Mouse (Mus musculus) layer of hippocampus, postnatal 25 days (tissue): ENCODE results near the gene Cpeb4. TPM values are rescaled to one million over a fixed set of nuclear protein-coding genes. Genes with fewer than 3 reads are reported as not detected.

ENCODE experiments used
- DNase-seq, 2 experiments: peaks; one replicate each; pipeline ENCODE4 v3.0.0; 2022; ENCODE audit warnings: mixed read lengths in 2 of 2, low spot score in 1 of 2; ENCODE audit errors: extremely low spot score in 1 of 2
- total RNA-seq, 2 experiments: library from RNA; stranded (reverse); gene quantifications; 2 replicates each; pipeline ENCODE4 v1.2.3; 2021

Gene Cpeb4
- total RNA-seq: 100 to 1,000 TPM; 134 to 156 TPM

GRCm38 (mm10) chr11:31871911-31872310 lies at the start of gene Cpeb4:
Gene Cpeb4, plus strand, starts transcription at chr11:31872211.
- no peak for DNase-seq

- DNase-seq: no peak
These were observed 49.5 kb upstream of the Cpeb4 start for GRCm38 (mm10) chr11:31822556-31822955.

DNA sequence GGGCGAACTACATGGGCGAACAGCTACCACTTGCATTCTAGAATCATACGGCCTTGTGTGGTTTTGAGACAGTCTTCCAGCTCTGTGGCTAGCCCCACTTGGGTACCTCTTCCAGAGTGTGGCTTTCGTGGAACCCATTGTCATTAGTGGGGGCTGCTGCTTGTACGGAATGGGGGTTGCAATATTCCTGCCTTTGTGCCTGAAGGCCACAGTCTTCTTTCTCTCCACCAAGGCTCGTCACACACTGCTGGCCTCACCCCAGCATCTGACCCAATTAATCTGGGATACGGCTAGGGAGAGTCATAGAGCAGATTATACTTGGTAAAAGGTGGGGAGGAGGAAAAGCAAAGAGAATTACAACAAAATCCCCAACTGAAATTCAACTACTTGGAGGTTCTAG lies 48.5 kb upstream of the Cpeb4 start:
- DNase-seq: no peak

DNA sequence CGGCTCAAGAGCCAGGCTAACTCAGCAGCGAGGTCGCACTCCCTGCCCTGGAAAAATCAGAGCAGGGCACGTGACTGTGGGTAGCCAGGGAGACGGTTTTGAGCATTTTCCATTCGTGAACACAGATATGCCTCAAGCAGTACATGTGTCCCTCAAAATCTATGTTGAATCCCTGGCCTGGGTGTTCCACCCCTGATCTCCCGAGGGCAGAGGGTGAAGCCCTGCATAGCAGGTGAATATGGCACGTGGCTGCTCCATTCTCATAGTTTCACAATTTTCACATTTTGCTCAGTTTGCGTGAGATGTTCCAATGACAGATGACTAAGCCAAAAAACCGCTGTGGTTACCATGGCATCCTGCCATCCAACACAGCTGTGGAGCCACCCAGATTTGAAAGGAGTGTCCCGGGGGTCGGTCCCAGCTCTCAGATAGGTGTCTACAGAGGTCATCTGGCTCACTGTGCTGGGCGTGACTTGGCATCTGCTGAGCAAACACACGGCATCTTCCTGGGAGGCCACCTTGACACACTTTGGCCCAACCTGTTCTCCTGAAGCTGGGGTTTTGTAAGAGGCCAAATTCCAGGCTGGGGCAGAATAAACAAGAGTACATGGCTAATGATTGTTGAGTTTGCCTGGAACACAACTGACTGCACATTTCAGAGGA lies 47.4 kb upstream of the Cpeb4 start:
- no peak for DNase-seq

- DNase-seq: no peak
These were observed 43.8 kb upstream of the Cpeb4 start for GRCm38 (mm10) chr11:31828011-31828770.

GRCm38 (mm10) chr11:31828771-31829072 lies 43.3 kb upstream of the Cpeb4 start:
- DNase-seq: no peak

DNA sequence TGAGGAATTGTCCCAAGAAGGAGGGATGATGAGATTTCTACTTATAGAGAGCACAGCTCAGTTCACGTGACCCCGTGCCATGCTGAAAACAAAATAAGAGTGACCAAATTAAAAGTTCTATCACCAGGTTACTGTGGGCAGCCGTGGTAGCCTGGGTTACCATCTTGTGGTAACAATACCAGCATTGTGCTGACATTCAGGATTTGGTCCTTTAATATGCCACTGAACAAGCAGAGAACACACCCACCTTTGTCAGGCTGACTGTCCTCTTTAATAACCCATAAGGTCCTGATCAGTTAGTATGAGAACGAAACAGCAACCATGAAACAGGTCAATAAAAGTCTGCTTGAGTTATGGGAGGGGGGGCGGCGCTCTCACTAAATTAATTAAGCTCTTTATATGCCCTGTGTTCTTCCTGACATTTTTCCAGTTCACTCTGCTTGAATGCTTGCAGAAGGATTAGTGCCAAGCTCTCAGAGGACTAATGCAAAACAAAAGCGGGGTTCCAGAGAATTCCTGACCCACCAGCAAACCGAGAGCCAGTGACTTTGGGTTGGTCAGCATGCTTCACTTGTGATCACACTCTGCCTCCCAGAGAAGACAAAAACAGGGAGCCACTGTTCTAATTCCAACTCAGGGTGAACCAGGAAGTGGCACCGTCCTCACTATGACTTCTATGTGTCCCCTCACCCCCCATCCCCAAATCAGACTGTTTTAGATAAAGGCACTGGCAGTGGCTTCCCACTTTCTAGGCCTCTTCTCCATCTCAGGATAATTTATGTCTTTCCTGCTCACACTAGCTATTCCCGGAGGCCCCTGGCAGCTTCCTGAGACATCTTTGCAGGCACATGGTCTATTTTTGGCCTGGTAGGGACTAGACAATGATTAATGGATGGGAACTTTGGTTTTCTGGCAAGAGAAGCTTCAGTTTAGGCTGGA lies 41.5 kb upstream of the Cpeb4 start:
- no peak for DNase-seq

DNA sequence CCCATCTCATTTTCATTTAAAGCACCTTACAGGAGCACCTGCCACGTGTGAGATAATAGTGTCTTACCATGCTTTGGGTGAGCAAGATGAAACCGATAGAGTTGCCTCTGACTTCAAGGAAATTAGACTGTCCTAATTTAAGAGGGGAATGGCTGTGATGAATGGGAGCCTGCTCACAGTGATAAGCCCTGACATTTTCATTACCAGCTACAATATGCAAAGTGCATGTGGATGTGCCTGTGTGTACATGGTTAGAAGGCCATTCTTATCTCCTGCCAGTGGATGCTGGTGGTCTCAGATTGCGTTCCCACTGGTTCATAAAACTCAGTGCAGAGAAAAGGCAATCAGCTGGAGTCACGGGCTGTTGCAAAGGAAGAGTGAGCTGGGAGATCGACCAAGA lies 40.6 kb upstream of the Cpeb4 start:
- DNase-seq: no peak

- DNase-seq: no peak
These were observed 40.0 kb upstream of the Cpeb4 start for GRCm38 (mm10) chr11:31831983-31832382.

DNA sequence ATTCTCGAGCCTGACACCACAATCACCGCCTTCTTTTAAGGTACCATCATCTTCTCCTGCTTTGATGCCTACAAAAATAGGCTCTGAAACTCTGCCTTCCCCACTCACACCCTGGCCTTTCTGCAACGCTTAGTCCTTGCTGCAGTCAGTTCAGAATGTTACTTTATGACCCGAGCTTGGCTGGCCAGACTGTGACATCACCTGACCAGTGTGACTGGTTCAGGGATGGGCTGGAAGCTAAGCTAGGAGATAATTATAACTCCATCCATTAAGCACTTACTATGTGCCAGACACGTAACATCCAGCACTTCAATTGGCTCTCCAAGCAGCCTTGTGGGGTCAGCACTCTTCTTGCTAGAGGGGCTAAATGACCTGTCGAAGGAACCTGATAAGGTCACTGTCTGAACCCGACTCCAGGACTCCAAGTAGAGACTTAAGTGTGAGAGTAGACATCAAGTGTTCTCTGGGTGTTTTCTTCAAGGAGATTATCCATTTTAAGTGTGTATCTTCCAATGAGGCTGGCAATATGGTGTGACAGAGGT lies 39.5 kb upstream of the Cpeb4 start:
- no peak for DNase-seq

DNA sequence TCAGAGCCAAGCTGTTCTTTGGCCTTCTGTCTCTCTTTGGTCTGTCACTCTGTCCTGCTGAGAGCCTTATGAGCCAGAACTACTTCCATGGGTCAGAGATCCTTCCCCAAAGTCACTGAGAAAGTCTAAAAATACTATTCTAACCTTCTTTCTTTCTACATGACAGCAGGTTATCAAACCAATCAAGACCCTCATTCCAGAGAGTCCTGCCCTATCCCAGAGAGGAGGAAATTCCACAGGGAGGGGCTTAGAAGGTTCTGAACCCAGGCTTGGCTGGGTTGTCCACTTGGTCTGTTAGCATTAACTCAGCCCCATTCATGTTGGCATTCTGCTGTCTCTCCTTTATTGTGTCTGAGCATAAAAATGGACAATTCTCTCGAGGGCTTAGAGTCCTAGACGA lies 38.5 kb upstream of the Cpeb4 start:
- DNase-seq: no peak

GRCm38 (mm10) chr11:31835352-31835751 lies 36.7 kb upstream of the Cpeb4 start:
- no peak for DNase-seq

GRCm38 (mm10) chr11:31837243-31837642 lies 34.8 kb upstream of the Cpeb4 start:
- no peak for DNase-seq

DNA sequence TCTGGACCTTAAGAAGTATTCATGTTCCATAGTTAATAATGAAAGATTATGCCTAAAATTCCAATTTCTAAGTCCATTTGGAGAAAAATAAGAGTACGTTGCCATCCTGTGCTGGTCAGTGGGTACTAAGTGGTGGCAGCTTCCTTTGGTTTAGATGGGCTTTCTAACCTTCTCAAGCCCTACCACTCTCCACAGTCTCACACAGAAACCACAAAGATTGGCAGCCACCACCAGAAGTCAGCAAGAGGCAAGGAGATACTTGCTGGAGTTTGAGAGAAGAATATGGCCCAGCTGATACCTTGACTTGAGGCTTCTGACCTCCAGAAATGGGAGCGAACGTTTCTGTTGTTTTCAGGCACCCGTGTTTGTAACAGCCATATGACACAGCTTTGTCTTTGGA lies 34.3 kb upstream of the Cpeb4 start:
- no peak for DNase-seq

DNA sequence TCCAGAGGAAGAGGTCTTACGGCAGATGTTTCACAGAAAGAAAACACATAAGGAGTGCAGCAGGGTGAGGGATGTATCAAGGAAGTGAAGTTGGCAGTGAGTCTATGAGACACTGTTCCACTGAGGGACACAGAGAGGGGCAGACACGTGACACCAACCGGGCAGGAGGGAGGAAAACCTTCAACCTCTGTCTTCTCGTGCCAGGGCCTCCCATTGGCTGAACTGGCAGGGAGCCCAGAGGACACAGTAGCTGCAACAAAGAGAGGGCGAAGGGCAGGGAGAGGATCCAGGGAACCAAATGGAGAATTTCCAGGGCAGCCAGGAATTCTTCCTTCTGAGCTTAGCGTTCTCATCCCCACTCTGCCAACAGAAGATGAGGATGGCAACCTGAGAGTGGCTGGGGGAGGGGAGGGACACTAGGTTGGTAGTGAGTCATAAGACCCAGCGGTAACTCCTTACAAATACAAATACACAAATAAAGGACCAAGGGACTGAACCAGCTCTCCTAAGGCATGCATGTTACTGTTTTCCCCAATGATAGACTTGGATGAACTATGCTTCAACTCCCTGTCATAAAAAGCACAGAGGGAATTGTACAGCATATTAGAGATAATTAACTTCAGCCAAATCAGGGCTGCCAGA lies 33.4 kb upstream of the Cpeb4 start:
- DNase-seq: peak; percentile 35 to 66

DNA sequence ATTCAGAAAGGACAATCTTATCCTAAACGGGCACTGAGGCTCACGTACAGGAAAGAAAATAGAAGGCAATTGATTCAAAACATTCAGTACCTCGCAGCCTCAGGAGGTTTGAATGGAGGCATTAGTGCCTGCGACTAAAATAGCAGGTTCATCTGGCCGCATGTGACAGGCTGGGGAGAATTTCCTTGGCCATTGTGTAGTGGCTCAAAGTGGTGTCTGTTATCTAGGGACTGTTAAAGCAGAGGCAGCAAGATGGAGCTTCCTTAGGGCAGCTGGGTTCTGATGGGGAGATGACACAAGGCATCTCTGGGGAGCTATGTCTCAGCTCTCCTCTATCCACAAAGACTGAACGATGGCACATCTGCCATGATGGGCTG lies 32.9 kb upstream of the Cpeb4 start:
- no peak for DNase-seq

GRCm38 (mm10) chr11:31842171-31842959 lies 29.6 kb upstream of the Cpeb4 start:
- DNase-seq: no peak

DNA sequence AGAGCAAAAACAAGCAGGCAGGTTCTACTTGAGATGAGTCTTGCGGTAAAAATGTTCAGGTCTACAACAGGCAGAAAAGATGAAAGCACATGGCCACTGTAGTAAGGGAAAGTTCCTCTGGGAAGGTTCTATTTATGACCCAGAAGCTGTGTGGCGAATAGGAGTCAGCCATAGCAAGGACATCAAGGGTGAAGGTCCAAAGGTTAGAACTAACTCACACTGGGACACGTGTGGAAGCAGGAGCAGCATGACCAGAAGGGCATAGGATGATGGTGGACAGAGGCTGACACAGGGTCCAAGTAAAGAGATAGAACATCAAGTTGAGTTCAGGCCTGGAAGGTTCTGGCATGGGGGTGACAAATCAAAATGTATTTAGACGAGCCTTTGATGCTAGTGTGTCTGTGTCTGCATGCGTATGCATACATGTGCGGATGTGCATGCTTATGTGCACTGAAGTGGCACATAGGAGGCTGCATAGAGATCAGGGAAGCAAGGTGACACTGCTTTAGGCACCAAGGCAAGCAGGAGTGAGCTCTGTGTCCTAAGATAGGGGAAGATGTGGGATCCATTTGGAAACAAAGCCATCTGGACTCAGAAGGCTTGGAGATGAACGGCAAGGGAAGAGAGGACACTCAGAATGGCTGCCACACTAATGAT lies 28.7 kb upstream of the Cpeb4 start:
- DNase-seq: no peak

DNA sequence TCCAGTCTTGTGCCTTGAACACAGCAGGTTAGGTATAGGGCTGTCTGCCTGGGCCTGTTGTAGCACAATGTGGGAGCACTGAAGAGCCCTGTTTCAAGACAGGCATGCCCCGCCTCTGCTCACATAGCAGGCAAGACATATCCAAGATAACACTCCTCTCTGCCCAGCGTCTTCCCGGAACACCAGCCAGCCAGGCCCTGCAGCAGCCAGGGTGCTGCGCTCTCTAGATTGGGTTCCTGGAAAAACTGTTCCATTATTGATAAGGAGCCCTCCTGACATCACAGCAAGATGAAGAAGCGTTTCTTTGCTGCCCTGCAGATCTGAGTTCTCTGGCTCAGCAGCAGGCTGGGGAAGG lies 28.2 kb upstream of the Cpeb4 start:
- DNase-seq: no peak
